Mouse (Mus musculus): ENCODE measurements at regions not wholly inside any gene's neighbourhood (a gene's known extent, or its start where the extent isn't known, plus 50 kb on each side); places are given as distances from the start of the nearest gene placed in this dataset.

GRCm38 (mm10) chr5:73927534-73927933 lies 140.7 kb downstream of the Usp46 start:
- WGBS, result 81% methylated on average over 9 of the region's 9 CpGs
- no peaks in the 10 kb centered on the region for H3K27me3 ChIP-seq (ENCODE audit: low read depth, poor library complexity, severe bottlenecking)

GRCm38 (mm10) chr5:73928691-73929090 lies 139.5 kb downstream of the Usp46 start:
- WGBS, result 93% methylated on average over 10 of the region's 10 CpGs
- no peak overlapping the region for H3K27ac ChIP-seq
- DNase-seq (ENCODE audit: low spot score), result no peak
- no peaks in the 10 kb centered on the region for H3K36me3 ChIP-seq
- H3K4me1 ChIP-seq, result peaks cover 3% of the 10 kb centered on the region; the same call in 1 of the 2 replicates
- no peak overlapping the region for H3K4me3 ChIP-seq
- H3K9me3 ChIP-seq (replicated peaks), result no peaks in the 10 kb centered on the region
- H3K27me3 ChIP-seq (ENCODE audit: low read depth, poor library complexity, severe bottlenecking), result no peaks in the 10 kb centered on the region

More at GRCm38 (mm10) chr5:73927534-73927933, 140.7 kb downstream of the Usp46 start:
- Histone ChIP-seq H3K27ac (no peak overlapping the region), H3K36me3 (no peaks in the 10 kb centered on the region), H3K4me1 (peaks cover 3% of the 10 kb centered on the region; the same call in 1 of the 2 replicates), H3K4me3 (no peak overlapping the region), H3K9me3 (replicated peaks) (no peaks in the 10 kb centered on the region)
- DNase-seq (ENCODE audit: low spot score), result no peak

- Histone ChIP-seq H3K4me3 (no peak overlapping the region), H3K36me3 (no peaks in the 10 kb centered on the region), H3K27me3 (ENCODE audit: low read depth, poor library complexity, severe bottlenecking) (no peaks in the 10 kb centered on the region), H3K4me1 (peaks cover 3% of the 10 kb centered on the region; the same call in 1 of the 2 replicates), H3K9me3 (replicated peaks) (no peaks in the 10 kb centered on the region), H3K27ac (peak overlapping the region; percentile 28; the same call in 1 of the 2 replicates)
- DNase-seq (ENCODE audit: low spot score), result no peak
- WGBS, result 91% methylated on average over 5 of the region's 5 CpGs
These were observed 138.0 kb downstream of the Usp46 start for GRCm38 (mm10) chr5:73930205-73930604.

DNA sequence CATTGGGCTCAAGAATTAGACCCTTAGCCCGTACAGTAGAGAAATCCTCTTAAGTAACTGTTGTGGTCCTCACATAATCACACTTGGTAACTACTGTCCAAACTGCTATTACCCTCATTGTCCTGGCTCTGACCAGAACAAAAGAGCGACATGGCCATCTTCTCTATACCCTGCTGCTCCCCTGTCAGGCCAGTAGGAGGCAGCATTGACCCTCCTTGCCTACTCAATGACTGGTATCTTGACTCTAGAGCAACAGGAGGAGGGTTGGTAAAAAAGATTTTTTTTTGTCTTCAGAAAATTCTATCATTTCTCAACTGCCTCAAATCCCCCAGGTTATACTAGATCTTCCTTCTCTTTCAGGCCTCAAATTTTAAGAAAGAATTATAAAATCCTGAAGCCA lies 130.4 kb downstream of the Usp46 start:
- WGBS, result 61% methylated on average over 2 of the region's 2 CpGs
- H3K27me3 ChIP-seq (ENCODE audit: low read depth, poor library complexity, severe bottlenecking), result no peaks in the 10 kb centered on the region
- no peaks in the 10 kb centered on the region for H3K9me3 ChIP-seq (replicated peaks)
- 0 out of 2 replicates have a peak, but pooled peaks cover 4% of the 10 kb centered on the region for H3K4me1 ChIP-seq
- peak; percentile 53 for DNase-seq (ENCODE audit: low spot score)
- no peak overlapping the region for H3K27ac ChIP-seq
- H3K36me3 ChIP-seq, result no peaks in the 10 kb centered on the region
- H3K4me3 ChIP-seq, result no peak overlapping the region

DNA sequence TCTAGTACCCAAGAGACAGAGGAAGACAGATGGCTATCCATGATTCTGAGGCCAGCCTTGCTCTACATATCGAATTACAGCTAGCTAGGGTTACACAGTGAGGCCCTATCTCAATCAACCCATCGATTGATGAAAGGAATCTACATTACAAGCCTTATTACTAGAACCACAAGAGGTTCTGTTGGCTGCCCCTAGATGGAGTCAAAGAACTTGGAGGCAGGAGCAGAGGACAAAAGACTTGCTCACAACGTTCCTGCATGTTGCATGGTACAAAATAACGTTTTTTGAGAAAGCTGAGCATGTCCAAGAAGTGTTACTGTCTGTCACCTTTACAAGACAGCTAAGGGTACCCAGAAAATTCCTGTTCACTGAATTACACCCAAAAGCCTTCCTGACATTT lies 129.8 kb downstream of the Usp46 start:
- Histone ChIP-seq H3K9me3 (replicated peaks) (no peaks in the 10 kb centered on the region), H3K4me3 (no peak overlapping the region), H3K36me3 (no peaks in the 10 kb centered on the region), H3K27ac (no peak overlapping the region; the same call in 1 of the 2 replicates), H3K4me1 (0 out of 2 replicates have a peak, but pooled peaks cover 4% of the 10 kb centered on the region), H3K27me3 (ENCODE audit: low read depth, poor library complexity, severe bottlenecking) (no peaks in the 10 kb centered on the region)
- WGBS, result 54% methylated on average over 4 of the region's 4 CpGs
- DNase-seq (ENCODE audit: low spot score), result no peak

GRCm38 (mm10) chr5:73942950-73943349 lies 125.3 kb downstream of the Usp46 start:
- 85% methylated on average over 3 of the region's 3 CpGs for WGBS
- H3K27me3 ChIP-seq (ENCODE audit: low read depth, poor library complexity, severe bottlenecking), result no peaks in the 10 kb centered on the region
- 0 out of 2 replicates have a peak, but pooled peaks cover 4% of the 10 kb centered on the region for H3K4me1 ChIP-seq
- no peak overlapping the region for H3K27ac ChIP-seq
- H3K36me3 ChIP-seq, result no peaks in the 10 kb centered on the region
- DNase-seq (ENCODE audit: low spot score), result no peak
- no peaks in the 10 kb centered on the region for H3K9me3 ChIP-seq (replicated peaks)
- no peak overlapping the region for H3K4me3 ChIP-seq

DNA sequence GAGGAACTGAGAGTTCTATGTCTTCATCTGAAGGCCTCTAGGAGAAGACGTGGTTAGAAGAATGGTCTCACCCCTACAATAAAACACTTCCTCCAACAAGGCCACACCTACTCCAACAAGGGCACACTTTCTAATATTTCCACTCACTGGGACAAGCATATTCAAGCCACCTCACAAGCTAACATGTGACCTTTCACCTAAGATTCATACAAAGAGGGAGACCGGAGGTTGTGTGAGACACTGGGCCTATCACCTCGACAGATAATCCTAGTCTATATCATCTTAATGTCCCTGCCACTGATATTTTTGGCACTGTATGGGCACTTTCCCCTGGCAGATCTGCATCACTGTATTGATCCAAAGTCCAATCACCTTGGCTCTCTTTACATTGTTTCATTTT lies 122.6 kb downstream of the Usp46 start:
- H3K9me3 ChIP-seq (replicated peaks), result no peaks in the 10 kb centered on the region
- no peaks in the 10 kb centered on the region for H3K36me3 ChIP-seq
- H3K4me3 ChIP-seq, result no peak overlapping the region
- H3K27me3 ChIP-seq (ENCODE audit: low read depth, poor library complexity, severe bottlenecking), result no peaks in the 10 kb centered on the region
- H3K4me1 ChIP-seq, result peaks cover under 1% of the 10 kb centered on the region
- no peak overlapping the region for H3K27ac ChIP-seq
- 93% methylated on average over 3 of the region's 3 CpGs for WGBS
- DNase-seq (ENCODE audit: low spot score), result no peak

- Histone ChIP-seq H3K27me3 (ENCODE audit: low read depth, poor library complexity, severe bottlenecking) (no peaks in the 10 kb centered on the region), H3K36me3 (no peaks in the 10 kb centered on the region), H3K4me1 (peaks cover 5% of the 10 kb centered on the region), H3K4me3 (no peak overlapping the region), H3K9me3 (replicated peaks) (no peaks in the 10 kb centered on the region), H3K27ac (no peak overlapping the region)
- no peak for DNase-seq (ENCODE audit: low spot score)
- WGBS, result 88% methylated on average over 6 of the region's 6 CpGs
These were observed 122.1 kb downstream of the Usp46 start for GRCm38 (mm10) chr5:73946164-73946563.

GRCm38 (mm10) chr5:73948031-73948899 lies 120.0 kb downstream of the Usp46 start:
- DNase-seq (ENCODE audit: low spot score), result no peak
- Histone ChIP-seq H3K27ac (no peak overlapping the region), H3K27me3 (ENCODE audit: low read depth, poor library complexity, severe bottlenecking) (no peaks in the 10 kb centered on the region), H3K4me3 (no peak overlapping the region), H3K9me3 (replicated peaks) (no peaks in the 10 kb centered on the region), H3K36me3 (no peaks in the 10 kb centered on the region), H3K4me1 (peaks cover 11% of the 10 kb centered on the region)
- WGBS, result 89% methylated on average over 9 of the region's 9 CpGs
